Mouse (Mus musculus): ENCODE results near the gene Hjurp.
"Not testable (repeated sequence)": the region's sequence is repeated elsewhere in the genome, so short reads cannot be mapped to it uniquely, and the experiment has no call there.

Hjurp gene

GRCm38 (mm10) chr1:88235046-88235893 lies 42.2 kb downstream of the Hjurp start:
- DNase-seq = no peak

- no peak for DNase-seq
Measured at GRCm38 (mm10) chr1:88234646-88235045, 42.8 kb downstream of the Hjurp start.

GRCm38 (mm10) chr1:88234248-88234610 lies 43.2 kb downstream of the Hjurp start:
- no peak for DNase-seq

GRCm38 (mm10) chr1:88233421-88234247 lies 43.8 kb downstream of the Hjurp start:
- no peak for DNase-seq

DNA sequence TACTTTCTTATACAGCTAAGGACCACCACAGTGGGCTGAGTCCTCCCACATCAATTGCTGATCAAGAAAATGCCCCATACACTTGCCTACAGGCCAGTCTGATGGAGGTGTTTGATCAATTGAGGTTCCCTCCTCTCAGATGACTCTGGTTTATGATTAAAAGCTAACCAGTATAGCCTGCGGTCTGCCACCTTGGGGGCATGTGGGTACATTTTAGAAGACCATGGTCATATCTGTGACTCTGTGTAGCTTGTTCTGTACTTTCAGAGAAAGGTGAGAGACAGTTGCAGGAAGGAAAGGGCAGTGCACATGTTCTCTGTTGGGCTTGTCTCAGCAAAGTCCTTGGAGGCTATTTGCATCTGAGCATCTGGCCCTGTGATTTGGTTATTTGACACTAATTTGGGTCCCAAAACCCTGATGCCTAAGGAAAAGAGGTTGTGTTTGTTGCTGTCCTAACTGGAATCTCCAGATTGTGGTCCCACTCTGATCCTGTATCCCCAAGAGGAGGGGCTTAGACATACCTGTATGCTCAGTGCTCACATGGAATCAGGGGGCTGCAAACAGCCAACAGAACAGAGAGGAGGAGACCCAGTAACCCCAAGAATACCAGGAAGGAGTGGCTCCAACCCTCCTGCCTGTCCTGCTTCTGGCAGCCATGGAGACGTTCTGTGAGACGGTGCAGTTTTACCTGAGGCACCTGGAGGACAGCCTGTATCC lies 44.6 kb downstream of the Hjurp start:
- DNase-seq = no peak

DNA sequence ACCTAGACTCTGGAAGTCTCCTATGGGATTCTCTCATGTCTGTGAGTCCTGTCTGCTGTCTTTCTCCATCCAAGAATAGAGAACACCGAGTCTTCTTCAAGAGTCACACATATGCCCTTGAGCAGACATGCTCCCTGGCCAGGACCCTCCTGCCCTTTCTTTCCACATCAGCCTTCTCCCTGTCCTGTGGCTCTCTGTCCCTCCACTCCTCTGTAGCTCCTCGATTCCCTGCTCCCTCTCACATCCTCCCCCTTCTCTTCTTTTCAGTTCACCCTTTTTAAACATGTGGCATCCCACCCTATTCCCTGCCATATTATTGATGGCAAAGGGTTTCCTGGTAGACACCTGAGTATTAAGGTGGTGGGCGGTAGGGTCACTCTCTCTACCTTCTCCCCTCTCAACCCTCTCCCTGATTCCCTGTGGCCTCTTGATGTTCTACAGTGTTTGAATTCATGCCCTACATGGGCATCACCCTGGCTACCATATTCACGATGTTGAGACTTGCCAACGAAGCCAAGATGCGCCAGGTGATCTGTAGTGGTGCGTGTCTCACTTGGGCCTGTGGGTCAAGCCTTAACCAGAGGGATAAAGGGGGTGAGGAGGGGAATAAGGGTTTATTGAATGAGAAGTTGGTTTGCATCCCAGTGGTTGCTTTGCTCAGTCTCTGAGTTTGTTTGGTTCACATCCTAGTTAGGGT lies 45.5 kb downstream of the Hjurp start:
- no peak for DNase-seq

DNA sequence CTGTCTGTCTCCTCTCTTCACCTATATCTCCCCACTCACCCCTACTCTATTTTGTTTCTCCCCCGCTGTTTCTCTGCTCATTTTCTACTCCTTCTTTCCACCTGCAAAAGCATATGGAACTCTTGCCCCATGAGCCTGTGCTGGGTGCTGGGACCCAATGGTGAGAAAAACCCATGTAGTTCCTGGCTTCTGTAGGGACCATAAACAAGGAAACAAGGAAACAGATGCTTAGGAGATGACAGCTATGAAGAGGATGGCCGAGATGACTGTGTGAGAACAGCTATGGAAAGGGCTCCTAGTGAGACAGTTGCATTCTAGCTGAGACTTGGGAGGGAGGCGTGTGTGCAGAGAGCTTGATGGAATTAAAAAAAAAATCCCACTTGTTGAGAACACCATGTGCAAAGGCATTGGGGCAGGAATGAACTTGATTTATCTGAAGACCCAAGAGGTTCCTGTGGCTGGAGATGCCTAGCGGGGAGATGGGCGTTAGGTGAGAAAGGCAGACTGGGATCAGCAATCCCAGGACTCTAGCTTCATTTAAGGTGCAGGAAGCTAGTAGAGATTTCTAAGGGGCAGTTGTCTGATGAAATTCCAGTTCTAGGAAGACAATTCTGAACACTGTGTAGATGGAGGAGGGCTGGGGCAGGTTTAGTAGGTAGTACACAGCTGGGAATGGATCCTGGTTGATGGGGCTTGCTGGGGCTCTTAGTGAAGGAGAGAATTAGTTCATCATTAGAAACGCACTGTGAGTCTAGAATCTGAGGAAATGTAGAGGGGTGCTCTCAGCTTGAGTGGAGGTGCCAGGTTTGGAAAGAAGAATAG lies 46.2 kb downstream of the Hjurp start:
- DNase-seq = no peak

- no peak for DNase-seq
Measured at GRCm38 (mm10) chr1:88230421-88230820, 47.0 kb downstream of the Hjurp start.

DNA sequence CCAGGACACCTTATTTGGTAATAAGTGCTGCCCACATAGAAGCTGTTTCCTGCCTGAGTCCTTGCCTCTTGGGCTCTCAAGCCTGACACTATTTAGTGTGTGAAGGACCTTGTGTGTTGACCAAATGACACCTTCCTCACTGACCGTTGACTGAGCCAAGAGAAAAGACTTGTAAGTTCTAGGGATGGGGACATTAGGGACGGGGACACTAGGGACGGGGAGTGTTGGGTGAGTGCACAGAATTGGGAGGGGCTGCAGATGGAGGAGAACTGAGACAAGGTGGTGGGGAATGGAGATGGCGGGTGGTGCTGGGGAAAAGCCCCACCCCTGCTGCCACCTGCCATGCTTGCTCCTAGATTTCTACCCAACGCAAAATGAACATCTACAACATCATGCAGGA lies 47.4 kb downstream of the Hjurp start:
- DNase-seq = no peak

- no peak for DNase-seq
Measured at GRCm38 (mm10) chr1:88229566-88229965, 47.9 kb downstream of the Hjurp start.

- no peak for DNase-seq
Measured at GRCm38 (mm10) chr1:88228121-88228520, 49.3 kb downstream of the Hjurp start.

DNA sequence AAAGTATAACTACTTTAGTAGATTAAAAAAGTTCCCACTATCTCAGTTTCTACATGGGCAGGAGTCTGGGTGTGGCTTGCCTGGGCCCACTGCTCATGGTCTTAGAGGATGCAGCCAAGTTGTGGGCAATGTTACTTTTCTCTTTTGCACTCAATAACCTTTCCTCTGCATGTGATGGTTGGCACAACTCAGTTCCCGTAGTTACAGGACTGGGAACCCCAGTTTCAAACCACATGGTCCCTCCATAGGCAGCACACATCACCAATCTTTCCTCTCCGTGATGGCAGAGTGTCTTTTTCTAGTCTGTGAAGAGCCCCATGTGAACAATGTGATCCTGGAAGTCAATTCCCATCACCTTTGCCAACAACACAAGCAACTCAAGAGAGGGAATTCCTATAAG lies 50.0 kb downstream of the Hjurp start:
- DNase-seq = no peak

GRCm38 (mm10) chr1:88226670-88227379 lies 50.6 kb downstream of the Hjurp start, which contains the start of gene Mroh2a:
Mroh2a (plus strand) TSS chr1:88226986.
- no peak for DNase-seq

DNA sequence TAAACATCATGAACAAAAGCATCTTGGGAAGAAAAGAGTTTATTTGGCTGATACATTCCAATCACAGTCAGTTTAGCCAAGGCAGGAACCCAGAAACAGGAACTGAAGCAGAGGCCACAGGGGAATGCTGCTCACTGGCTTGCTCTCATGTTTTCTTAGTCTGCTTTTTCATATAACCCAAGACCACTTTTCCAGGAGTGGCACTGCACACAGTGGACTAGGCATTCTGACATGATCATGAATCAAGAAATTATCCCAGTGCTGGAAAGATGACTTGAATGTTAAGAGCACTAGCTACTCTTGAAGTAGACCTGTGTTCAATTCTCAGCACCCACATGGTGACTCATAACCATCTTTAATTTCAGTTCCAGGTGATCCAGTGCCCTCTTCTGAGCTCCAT lies 51.7 kb downstream of the Hjurp start:
- DNase-seq = no peak

DNA sequence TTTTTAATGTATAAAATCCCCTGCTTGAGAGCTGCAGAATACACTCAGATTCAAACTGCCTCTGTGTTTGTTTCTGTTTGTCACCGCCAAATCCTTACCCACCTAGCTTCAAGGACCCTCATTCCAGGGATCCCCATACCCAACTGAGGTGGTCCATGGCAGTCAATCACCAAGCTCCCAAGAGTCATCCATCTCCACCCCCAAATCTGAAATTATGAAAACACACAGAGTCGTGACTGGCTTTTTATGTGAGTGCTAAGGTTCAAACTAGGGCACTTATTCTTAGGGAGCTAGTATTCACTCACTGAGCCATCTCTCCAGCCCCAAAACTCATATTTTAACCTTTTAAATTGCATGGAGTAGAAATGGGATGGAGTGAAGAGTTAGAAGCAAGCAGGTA lies 52.1 kb downstream of the Hjurp start:
- not testable (repeated sequence) for DNase-seq

GRCm38 (mm10) chr1:88224029-88224776 lies 53.2 kb downstream of the Hjurp start:
- DNase-seq = peak; percentile 49

DNA sequence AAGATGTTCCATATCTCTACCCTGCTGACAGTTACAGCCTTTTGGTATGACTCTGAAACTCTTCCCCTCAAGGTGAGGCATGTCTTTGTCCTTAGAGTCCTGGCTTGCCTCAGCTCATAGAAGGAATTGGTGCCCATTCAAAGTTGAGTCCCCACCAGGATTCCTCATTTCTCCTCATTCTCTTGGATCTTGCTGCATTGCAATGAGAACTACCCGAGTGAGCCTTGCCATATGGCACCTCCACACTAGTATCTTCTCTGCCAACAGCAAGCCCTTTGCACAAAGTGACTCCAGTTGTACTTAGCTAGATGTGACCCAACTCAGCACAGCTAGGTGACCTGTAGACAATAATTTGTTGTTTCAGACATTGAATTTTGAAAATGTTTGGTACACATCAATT lies 53.8 kb downstream of the Hjurp start:
- DNase-seq = no peak

DNA sequence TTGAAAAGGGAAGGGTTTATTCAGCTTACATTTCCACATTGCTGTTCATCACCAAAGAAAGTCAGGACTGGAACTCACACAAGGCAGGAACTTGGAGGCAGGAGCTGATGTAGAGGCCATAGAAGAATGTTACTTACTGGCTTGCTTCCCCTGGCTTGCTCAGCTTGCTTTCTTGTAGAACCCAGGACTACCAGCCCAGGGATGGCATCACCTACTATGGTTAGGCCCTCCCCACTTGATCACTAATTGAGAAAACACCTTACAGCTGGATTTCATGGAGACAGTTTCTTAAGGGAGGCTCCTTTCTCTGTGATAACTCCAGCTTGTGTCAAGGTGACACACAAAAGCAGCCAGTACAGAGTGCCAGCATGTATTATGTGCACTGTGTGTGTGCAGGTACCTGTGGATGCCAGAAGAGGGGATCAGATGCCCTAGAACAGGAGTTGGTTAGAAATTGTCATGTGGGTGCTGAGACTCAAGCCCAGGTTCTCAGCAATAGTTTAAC lies 54.4 kb downstream of the Hjurp start:
- DNase-seq = not testable (repeated sequence)

DNA sequence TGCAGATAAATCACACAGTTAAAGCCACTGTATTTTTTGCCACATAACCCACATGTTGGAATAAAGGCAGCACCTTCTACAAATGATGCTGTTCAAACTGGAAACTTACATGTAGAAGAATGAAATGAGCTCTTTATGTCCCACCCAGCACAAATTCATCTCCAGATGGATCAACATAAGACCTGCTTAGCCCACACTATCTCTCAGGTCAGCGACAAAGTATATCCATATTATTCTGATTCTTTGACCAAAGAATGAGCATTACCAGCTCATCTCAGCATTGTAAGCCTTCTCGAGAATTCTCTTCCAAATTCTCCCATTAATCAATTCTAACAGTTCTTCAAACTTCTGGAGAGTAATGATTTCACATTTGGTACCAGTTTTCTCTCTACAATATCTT lies 55.2 kb downstream of the Hjurp start:
- DNase-seq = no peak

DNA sequence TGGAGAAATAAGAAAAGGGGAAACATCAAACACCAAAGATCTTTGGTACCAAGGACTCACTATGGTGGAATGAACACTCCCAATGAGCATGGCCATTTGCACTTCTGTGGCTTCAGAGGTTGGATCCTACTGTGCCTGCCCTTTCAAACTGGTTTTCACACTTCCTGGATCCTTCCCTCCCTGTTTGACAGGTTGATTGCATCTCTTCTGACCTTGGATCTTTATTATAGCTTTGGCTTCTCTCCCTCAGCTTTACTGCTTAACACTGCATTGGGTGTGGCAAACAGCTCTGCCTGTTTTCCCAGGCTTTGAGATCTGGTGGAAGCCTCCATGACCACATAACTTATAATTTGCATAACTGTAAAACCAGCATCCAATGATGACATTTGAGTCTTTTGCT lies 57.1 kb downstream of the Hjurp start:
- DNase-seq = no peak
